Mouse (Mus musculus) 3134 (cell line): ENCODE data around the gene Hjurp.

Experiments
- DNase-seq: peaks from one replicate; pipeline ENCODE4 v3.0.0-alpha.2; 2011; ENCODE audit warnings: low spot score; ENCODE audit not compliant: insufficient read length; ENCODE audit errors: extremely low read depth

Gene Hjurp

DNA sequence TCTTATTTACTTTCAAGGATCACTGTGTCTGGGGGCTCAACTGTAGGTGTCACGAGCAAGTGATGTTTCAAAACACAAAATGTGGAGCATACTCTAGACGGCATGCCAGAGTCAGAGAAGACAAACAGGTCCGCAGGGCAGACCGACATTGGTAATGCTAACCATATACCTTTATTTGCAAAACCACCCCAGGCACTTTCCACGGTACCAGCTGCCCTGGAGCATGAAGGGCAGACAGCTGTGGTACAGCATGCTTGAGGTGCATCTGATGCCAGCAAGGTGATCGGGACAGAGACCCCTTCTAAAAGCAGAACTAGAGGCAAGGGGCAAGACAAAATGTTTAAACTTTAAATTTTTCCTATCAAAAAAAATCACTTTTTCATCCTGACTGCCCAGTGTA, 14.5 kb downstream of the Hjurp start:
- DNase-seq = no peak

DNA sequence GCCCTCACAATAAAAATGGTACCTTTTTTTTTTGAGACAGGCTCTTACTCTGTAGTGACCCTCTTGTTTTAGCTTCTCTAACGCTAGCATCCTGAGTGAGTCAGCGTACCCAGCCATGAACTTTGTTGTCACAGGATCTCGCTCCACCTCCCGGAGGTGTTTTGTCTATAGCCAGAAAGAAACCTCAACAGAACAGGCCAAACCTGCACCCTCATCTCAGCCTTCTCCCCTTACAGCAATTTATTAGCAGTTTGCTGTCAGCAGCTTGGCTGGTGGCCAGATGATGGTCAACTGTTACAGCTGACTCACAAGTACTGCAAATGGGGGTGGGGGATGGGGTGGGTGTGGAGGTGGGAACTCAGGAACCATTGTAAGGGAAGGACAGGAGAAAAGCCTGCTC, 15.2 kb downstream of the Hjurp start:
- DNase-seq = peak; percentile 74

GRCm38 (mm10) chr1:88261706-88262105, 15.7 kb downstream of the Hjurp start:
- no peak for DNase-seq

GRCm38 (mm10) chr1:88260604-88261377, 16.6 kb downstream of the Hjurp start:
- DNase-seq = no peak

GRCm38 (mm10) chr1:88260114-88260513, 17.3 kb downstream of the Hjurp start:
- DNase-seq = peak; percentile 51

DNA sequence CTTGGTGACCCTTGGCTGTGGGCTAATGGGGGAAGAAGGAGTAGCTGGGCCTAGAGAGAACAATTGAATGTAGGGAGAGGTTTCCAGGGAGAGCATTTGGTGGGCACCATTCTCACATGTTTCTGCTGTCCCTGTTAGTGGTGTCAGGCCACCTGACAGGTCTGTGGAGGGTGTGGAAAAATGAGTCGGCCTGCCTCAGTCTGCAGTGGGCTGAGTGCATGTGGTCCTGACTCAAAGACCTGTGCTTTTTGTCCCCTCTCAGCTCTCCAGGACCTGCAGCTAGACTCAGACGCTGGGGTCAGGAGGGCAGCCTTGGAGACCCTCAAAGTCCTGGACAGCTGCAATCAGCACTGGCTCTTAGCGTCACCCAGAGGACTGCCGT, 17.8 kb downstream of the Hjurp start:
- no peak for DNase-seq

GRCm38 (mm10) chr1:88258881-88259642, 18.4 kb downstream of the Hjurp start:
- DNase-seq = no peak

DNA sequence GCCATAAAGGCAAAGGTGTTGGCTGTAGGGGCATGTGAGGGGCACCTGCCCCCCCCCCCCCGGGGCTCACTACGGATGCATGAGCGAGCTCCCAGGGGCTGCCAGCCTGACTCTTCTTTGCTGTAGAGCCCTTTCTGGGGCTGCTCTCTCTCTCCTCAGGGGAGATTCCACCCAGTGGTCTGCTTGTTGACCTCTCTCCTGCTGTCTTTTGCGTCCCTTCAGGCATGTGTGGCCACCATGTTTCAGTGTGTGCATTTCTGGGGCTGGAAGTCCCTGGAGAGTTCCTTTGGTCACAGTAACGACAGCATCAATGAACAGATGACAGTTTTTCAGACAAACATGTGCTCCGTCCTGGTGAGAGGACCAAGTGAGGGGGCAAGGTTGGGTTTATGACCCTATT, 19.1 kb downstream of the Hjurp start:
- no peak for DNase-seq

DNA sequence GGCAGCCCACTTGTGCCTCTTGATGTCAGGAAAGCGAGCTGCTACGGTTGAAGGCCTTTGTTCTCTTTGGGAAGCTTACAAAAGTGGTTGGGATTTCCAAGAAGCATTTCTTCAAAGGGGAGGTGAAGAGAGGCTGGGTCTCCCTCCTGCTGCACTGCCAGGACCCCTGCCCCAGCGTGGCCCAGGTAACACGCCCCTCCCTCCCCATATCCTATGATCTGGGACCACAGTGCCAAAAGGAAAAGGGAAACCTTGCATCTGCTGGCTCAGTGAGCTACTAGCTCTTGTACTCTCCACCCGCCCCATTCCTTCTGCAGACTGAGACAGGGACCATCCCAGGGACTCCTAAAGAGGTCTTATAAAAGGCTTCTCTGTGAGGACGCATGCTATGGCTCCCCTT, 19.8 kb downstream of the Hjurp start:
- DNase-seq = no peak

DNA sequence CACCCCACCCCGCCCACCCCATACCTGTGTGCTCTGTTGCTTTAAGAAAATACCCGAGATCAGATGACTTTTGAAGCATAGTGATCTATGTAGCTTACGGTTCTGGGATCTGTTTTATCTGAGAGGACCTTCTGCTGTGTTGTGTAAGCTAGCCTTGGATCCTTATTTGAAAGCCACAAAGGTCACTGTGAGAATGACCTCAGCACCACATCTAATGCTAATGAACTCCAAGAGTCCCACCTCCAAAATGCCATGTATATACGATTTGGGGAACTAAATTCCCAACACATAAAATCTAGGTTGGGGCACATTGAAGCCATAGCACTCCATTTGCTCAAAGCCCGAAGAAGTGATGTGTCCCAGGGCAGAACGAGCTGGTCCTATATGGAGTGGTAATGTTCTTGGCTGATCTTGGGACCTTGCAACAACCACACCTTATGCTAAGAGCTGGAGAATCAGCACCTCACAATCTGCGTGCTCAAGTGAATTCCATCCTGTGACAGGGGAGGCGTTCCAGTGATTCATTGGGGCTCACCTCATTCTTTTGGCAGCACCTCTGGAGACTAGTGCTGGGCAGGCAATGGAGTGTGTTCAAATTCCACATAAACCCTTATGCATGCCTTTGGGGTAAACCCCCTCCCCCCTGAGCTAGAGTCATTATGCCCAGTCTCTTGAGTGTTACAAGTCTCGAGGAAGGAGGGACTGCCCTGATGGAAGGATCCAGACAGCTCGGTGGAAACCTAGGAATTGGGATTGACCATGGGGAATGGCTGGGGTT, 20.4 kb downstream of the Hjurp start:
- no peak for DNase-seq

DNA sequence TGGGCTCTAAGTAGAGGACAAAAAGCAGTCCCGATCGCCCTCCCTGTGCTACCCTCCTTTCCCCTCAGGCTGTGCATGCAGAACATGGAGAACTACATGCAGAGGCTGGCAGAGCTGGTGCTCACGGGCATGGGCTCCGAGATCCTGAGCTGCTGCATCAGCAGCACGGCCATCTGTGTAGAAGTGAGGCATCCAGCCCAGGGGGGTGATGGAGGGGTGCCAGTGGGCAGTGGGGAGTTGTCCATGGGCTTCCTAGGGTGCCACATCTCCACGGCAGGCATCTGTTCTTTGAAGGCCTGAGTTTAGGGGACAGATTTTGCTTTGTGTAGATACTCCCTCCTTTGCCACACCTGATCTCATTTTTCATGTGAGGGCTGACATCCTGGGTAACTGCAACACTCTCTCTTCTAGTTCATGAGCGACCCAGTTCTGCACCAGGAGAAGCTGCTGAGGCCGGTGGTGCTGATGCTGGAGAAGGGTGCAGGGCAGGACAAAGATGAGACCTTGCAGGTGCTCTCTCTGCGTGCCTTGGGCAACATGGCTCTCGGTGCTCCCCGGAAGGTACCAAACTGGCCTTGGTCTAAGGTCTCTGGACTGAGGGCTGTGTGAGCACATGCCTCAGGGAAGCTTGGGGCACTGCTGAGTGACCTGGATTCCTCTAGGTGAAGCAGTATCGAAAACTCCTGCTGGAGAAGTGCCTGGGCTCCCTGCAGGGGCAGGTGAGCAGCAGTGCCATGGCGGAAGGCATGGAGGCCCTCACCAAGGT, 21.3 kb downstream of the Hjurp start:
- no peak for DNase-seq

GRCm38 (mm10) chr1:88255466-88255857, 22.0 kb downstream of the Hjurp start:
- DNase-seq = no peak

DNA sequence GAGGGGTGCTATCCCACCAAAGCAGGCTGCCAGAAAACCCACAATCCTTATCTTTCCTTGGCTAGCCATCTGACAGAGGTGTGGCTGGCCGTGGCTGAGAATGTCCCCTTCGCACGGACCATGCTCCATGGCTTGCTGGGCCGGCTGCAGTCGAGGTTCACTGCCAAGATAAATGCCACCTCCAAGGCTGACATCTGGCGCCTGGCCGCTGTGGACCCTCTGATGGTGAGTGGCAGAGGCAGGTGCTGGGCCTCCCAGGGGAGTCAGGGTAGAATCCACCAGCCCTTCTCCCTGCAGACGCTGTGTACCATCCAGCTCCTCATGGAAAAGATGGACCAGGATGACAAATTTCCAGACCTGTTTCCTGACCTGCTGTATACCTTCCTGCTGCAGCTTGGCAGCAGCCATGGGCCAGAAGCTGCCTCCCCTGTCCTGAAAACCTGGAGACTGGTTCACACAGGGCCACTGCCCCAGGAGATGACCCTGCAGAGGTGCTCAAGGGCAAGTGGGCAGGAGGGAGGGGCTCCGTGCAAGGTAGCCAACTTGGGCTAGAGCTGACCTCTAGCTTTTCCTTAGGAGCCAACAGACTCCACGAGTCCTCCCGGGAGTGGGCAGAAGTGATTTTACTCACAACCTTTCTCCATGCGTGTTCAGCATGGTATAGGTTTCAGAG, 22.5 kb downstream of the Hjurp start:
- no peak for DNase-seq

DNA sequence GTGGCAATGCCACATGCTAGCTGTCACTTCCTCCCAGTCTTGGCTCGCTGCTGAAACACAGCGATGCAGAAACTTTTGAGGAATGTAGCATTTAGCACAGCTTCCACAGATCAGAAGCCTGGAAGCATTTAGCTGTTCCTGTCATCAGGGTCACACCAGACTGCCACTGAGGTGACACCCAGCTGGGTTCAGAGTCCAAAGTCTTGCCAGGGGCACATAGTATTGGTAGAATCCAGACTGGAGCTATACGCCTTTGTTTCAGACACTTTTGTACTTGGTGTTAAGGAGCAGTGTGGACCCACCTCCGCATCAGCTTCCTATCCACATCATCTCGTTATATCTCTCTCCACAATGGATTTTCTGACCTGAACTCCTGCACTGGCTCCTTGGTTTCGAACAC, 23.9 kb downstream of the Hjurp start:
- DNase-seq = no peak

DNA sequence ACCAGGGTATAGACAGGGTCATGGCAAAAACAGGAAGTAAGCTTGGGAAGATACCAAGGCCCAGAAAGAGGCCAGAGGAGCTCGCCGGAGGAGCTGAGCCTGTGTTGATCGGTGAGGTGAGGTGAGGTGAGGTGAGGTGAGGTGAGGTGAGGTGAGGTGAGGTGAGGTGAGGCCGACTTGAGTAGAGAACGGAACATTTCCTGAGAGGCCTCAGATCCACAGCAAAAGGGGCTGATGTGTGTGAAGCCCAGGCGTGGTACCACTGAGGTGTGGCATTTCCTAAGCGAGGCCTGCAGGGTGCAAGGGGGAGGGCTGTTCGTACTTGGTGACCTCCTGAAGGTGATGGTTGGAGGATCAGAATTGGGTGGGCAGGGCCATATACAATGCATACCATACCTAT, 24.3 kb downstream of the Hjurp start:
- no peak for DNase-seq

DNA sequence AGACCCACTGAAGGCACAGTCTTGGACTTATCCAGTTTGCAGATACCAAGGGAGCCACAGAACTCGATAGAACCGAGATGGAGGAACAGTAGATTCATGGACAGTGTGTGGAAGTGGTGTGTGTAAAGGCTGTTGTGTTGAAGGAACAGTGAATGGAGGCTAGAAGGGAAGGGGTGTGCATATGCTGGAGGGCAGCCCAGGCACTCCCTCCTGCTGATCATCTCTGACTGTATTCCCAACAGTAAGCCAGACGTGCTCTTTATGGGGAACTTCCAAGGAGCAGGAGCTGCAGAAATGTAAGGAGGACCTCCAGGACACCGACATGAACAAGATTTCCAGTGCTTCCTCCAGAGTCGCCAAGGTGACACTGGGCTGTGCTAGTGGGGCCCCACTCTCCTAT, 27.4 kb downstream of the Hjurp start:
- DNase-seq = no peak

DNA sequence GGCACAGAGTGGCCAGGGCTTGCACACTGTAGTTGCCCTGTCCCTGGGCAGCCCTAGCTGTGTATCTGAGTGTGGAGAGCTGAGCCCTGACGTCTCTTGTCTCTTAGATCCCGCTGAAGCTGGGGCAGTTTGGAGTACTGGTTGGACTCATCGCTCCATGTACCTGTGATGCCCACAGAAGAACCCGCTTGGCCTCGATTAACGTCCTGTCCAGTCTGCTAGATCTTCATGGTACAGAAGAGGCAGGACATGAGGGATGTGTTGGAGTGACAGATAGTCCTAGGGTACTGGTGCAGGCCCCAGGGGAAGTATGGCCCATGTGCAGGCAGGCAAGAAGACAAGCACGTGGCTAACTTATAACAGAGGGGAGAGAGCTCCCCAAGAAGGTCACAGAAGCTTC, 27.8 kb downstream of the Hjurp start:
- no peak for DNase-seq

DNA sequence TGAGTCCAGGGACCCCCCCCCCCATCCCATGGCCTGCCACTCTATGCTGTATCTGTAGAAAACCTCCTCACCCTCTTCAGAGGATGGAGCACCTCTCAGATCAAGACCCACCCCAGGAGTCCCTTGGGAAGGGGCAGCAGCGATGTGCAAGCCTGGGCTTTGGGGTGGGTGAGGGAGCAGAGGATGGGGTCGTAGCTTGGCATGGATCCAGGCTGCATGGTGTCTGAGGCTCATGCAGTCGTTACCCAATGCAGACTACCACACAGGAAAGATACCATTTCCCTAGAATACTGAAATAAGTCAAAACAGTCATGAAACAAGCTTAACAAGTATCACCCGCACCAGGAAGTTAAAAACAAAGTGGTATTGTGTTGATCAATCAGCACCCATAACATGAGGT, 28.8 kb downstream of the Hjurp start:
- no peak for DNase-seq

- DNase-seq = no peak
Measured at GRCm38 (mm10) chr1:88247660-88248059, 29.8 kb downstream of the Hjurp start.

DNA sequence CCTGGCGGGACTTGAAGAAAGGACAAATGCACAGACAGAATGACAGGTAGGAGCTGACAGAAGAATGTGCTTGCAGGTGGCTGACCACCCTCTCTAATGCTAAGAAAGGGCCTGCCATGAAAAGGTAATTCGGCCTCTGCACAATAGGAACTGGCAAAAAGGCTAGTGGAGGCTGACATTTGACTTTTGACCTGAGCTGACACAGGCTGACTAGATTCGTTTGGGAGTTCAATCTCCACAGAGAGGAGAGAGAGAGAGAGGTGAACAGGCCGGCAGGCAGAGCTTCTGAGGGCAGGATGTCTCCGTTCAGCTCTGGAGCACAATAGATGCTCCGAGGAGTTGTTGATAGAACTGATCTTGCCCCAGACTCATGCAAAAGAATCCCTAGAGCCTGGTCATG, 31.0 kb downstream of the Hjurp start:
- no peak for DNase-seq
